Mouse (Mus musculus) central nervous system, embryonic 14 days (tissue): ENCODE results near the gene Yipf7. TPM values are rescaled to one million over a fixed set of nuclear protein-coding genes. Genes with fewer than 3 reads are reported as not detected.

ENCODE experiments used
- polyA plus RNA-seq: library from polyadenylated mRNA; depleted of rRNA; stranded (reverse); fragments of >200 nt; gene quantifications from 2 replicates; pipeline ENCODE4 v1.2.3, GENCODE M21; 2012; rRNA removed

Gene Yipf7
- polyA plus RNA-seq = 0.20 and 0.26 TPM in 2 replicates

DNA sequence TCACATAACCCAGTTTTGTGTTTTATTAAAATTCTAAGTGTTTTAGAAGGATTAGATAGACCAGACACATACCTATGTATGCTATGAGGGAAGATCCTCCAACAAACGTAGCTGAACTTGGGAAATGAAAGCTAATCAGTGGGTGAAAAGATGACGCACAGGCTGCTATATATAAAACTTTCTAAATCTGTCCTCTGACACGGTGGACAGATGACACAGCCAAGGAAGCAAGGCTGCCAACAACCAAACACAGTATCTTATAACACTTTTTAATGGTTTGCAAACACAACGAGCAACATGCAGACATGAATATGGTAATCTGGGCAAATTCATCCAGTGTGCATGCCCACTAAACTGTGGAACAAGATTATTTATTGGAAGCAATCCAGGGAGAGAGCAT is at the start of gene Yipf7:
Yipf7 (minus strand) TSS at position 160 of the 400 bp plus-strand sequence.

GRCm38 (mm10) chr5:69591640-69592461 is 49.4 kb upstream of the Yipf7 start, which contains the start of gene Gnpda2:
Gene Gnpda2 (minus strand): TSS chr5:69592340.

GRCm38 (mm10) chr5:69556628-69557403 is 14.4 kb upstream of the Yipf7 start, which contains the start of gene Guf1:
Gene Guf1 (plus strand): TSS chr5:69556923.

Other genes with a start within 250 kb of the Yipf7 start
- 7.7 and 8.4 TPM in 2 replicates for gene Kctd8, start 201.0 kb downstream of the Yipf7 start, polyA plus RNA-seq
- gene Guf1, start 14.3 kb upstream of the Yipf7 start, polyA plus RNA-seq = 61.9 and 67.8 TPM in 2 replicates
- 20.2 and 20.9 TPM in 2 replicates for gene Gnpda2, start 49.7 kb upstream of the Yipf7 start, polyA plus RNA-seq